Mouse (Mus musculus) liver, embryonic 14.5 days (tissue): ENCODE results near the gene Ak9. TPM values are rescaled to one million over a fixed set of nuclear protein-coding genes. Genes with fewer than 3 reads are reported as not detected.

Experiments used
- ATAC-seq: fragments of 200-750 bp; cut with Nextera tagmentation; 2 replicates; pipeline ENCODE4 v1.8.0; 2017; ENCODE audit warnings: moderate number of reproducible peaks, mild to moderate bottlenecking, moderate library complexity; ENCODE audit not compliant: insufficient read depth
- DNase-seq, 3 experiments: peaks; one replicate each; pipeline ENCODE4 v3.0.0-alpha.2; 2012 to 2013; ENCODE audit warnings: low read depth in 3 of 3, low spot score in 3 of 3
- H3K27ac ChIP-seq: fragments of 300-500 bp; sonication (generic); 2 replicates; pipeline ENCODE4 v1.5.1; 2014; ENCODE audit warnings: moderate library complexity, mild to moderate bottlenecking, control low read depth, inconsistent platforms
- H3K27me3 ChIP-seq: fragments of 300-500 bp; sonication (generic); 2 replicates; pipeline ENCODE4 v1.6.1; 2014; ENCODE audit warnings: mild to moderate bottlenecking, low read length, moderate library complexity; ENCODE audit not compliant: control insufficient read depth, insufficient read depth
- H3K36me3 ChIP-seq: fragments of 300-500 bp; sonication (generic); replicated peaks from 2 replicates; pipeline ENCODE4 v1.6.1; 2014; ENCODE audit warnings: low read depth; ENCODE audit not compliant: control insufficient read depth, insufficient read depth
- H3K4me1 ChIP-seq, 2 experiments: fragments of 200-500 bp in 1 of 2; fragments of 300-500 bp in 1 of 2; sonication (generic) in 1 of 2; replicated peaks; 2 replicates each; pipeline ENCODE4 v1.6.1; 2012 to 2014; ENCODE audit warnings: antibody characterized with exemption in 1 of 2, inconsistent platforms in 1 of 2, low read length in 1 of 2; ENCODE audit not compliant: control insufficient read depth in 2 of 2, insufficient read depth in 2 of 2
- H3K4me2 ChIP-seq: fragments of 300-500 bp; sonication (generic); 2 replicates; pipeline ENCODE4 v1.6.1; 2014; ENCODE audit warnings: low read depth, mild to moderate bottlenecking, control low read depth, moderate library complexity
- H3K4me3 ChIP-seq, 2 experiments: fragments of 200-500 bp in 1 of 2; fragments of 300-500 bp in 1 of 2; sonication (generic) in 1 of 2; 2 replicates each; pipeline ENCODE4 v1.5.1; 2012 to 2014; ENCODE audit warnings: low read depth in 2 of 2, low read length in 2 of 2, mild to moderate bottlenecking in 2 of 2, control low read depth in 1 of 2, inconsistent platforms in 1 of 2, moderate library complexity in 1 of 2; ENCODE audit not compliant: insufficient read depth in 1 of 2
- H3K9ac ChIP-seq: fragments of 300-500 bp; sonication (generic); replicated peaks from 2 replicates; pipeline ENCODE4 v1.6.1; 2014; ENCODE audit warnings: mild to moderate bottlenecking, control low read depth, moderate library complexity
- H3K9me3 ChIP-seq: fragments of 300-500 bp; sonication (generic); 2 replicates; pipeline ENCODE4 v1.6.1; 2016; ENCODE audit warnings: low read length, mixed read lengths; ENCODE audit not compliant: control insufficient read depth
- CTCF ChIP-seq: IDR thresholded peaks from 2 replicates; pipeline ENCODE4 v1.5.1; 2016; ENCODE audit warnings: antibody characterized with exemption, low read depth, control low read depth
- EP300 ChIP-seq: IDR thresholded peaks from 2 replicates; pipeline ENCODE4 v1.6.1; 2016; ENCODE audit warnings: antibody characterized with exemption, low read depth
- WGBS: fragments of 180-500 bp; shearing (Covaris S2); extraction: QIAGEN DNeasy Blood & Tissue Kit; methylation state at CpG from one replicate; pipeline ENCODE4 v1.1.7; 2014; ENCODE audit not compliant: insufficient replicate concordance; 5-methylcytosine and 5-hydroxymethylcytosine counted together
- polyA plus RNA-seq, 2 experiments: library from polyadenylated mRNA; depleted of rRNA in 1 of 2; stranded (reverse) in 1 of 2; unstranded in 1 of 2; fragments of >200 nt; fragmentation: Nextera tagmentation in 1 of 2; extraction: Ambion mirVana in 1 of 2; gene quantifications; 2 replicates each; pipeline versions ENCODE4 v1.2.1 to v1.2.3; 2012 to 2014

Gene Ak9
- polyA plus RNA-seq, 2 experiments, result not detected

DNA sequence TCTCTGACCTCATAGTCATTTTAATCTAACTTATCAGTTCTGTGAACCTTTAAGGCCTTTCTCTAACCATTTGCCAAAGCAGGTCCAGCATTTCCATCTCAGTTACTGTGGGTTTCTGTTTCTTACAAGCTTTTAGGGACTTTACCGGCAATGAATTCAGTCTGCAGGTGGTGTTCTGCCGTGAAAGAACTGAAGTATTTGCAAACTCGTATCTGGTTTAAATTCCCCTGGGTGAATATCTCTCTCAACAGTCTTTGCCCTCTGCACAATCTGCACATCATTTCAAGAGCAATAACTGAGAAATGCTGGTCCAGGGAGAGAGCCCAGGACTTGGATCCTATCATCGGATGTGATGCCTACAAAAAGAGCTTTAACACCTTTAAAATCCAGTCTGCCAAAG is 4.4 kb downstream of the Ak9 start:
- Histone ChIP-seq H3K9ac (no peak overlapping the region), H3K4me2 (no peak overlapping the region), H3K27ac (no peak overlapping the region), H3K4me1 (peaks cover 0 to 3% of the 10 kb centered on the region in 2 experiments; a peak in 1 of 4 replicates), H3K27me3 (no peaks in the 10 kb centered on the region), H3K36me3 (no peaks in the 10 kb centered on the region), H3K4me3 (no peak overlapping the region), H3K9me3 (no peaks in the 10 kb centered on the region)
- ATAC-seq, result no peak
- no peak for DNase-seq
- no peak for TF ChIP-seq CTCF
- no peak for TF ChIP-seq EP300
- WGBS, result 71% methylated on average over 4 of the region's 4 CpGs

DNA sequence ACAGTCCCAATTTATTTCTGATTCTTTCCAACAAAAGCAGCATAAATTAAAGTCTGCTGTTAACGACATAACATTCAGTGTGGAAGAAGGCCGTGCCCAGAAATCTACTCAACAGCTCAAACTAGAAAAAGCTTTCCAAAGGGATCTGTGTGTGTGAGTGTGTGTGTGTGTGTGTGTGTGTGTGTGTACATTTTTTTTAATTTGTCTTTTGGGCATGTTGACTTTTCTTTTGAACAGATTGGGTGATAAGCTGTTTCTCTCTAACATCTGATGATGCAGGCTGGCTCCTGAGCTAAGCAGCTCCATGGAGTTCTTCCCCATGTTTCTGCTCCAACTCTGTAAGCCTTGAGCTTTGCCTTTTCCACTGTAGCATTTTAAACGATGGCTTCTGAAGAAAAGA is 12.1 kb downstream of the Ak9 start:
- TF ChIP-seq CTCF (no peak), EP300 (no peak)
- Histone ChIP-seq H3K27ac (no peak overlapping the region), H3K9ac (no peak overlapping the region), H3K4me2 (no peak overlapping the region), H3K36me3 (no peaks in the 10 kb centered on the region), H3K9me3 (no peaks in the 10 kb centered on the region), H3K4me1 (no peaks in the 10 kb centered on the region), H3K4me3 (no peak overlapping the region), H3K27me3 (no peaks in the 10 kb centered on the region)
- ATAC-seq, result no peak
- no peak for DNase-seq
- WGBS, result 55% methylated on average over 3 of the region's 3 CpGs

DNA sequence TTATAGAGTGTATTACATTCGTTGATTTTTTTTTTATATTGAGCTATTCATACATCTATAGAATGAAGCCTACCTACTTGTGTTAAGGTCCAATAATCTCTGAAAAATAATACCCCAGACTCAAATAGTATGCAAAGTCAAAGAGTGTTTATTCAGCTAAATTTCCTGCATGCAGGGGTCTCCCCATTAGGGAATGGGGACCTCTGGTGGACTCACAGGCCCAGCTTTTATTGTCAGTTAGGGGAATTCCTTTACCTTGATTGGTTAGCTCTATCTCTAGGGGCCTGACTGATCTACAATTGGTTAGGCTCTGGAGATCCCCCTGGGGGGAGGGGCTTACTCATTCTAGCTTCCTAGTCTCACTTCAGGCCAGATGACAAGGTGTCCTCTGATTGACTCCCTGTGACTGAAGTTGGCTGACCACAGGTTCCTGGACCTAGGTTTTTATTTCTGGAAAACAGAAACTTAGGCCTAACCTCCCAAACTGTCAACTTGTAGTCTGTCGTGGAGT is 28.8 kb downstream of the Ak9 start:
- ATAC-seq (no peak), DNase-seq (no peak)
- Histone ChIP-seq H3K9ac (no peak overlapping the region), H3K4me2 (no peak overlapping the region), H3K27me3 (no peaks in the 10 kb centered on the region), H3K36me3 (no peaks in the 10 kb centered on the region), H3K27ac (no peak overlapping the region), H3K4me1 (no peaks in the 10 kb centered on the region), H3K9me3 (no peaks in the 10 kb centered on the region), H3K4me3 (no peak overlapping the region)
- WGBS, result 48% methylated on average over 2 of the region's 2 CpGs
- no peak for TF ChIP-seq CTCF
- no peak for TF ChIP-seq EP300

DNA sequence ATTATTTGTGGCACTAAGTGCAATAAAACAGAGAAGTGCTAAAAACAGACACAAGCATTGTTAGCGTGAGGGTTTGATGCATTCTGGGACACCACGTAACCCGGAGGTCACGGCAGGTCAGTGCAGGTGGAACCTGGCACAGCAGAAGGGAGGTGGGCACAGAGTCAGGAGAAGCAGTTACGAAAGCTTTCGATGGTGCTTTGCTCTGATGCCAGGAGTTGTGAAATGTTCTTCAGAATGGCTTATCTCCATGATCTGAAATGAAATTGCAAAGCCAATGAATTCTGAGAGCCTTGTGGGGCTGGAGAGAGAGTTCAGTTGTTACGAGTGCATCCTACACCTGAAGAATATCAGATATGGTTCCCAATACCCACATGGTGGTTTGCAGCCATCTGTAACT is 37.6 kb downstream of the Ak9 start:
- ATAC-seq, result no peak
- no peak for TF ChIP-seq CTCF
- TF ChIP-seq EP300, result no peak
- 67% methylated on average over 7 of the region's 7 CpGs for WGBS

DNA sequence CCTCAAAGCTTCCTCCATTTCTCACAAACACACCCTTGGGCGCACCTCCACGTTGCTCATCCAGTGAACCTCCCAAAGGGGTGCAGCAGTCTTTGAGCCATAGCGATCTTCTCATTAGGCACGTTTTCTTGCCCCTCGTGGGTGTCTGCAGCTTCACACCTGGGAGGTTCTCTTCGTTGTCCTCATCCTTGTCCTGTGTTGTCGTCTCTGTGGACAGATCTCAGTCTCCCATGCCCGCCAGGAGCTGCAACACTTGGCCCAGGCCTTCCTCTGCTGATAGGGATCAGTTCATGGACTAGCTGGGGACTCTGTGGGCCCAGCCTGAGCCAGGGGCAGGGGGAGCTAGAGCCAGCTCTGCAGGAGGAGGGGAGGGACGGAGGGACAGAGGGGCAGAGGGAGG is 61.3 kb downstream of the Ak9 start:
- H3K27me3 ChIP-seq, result no peaks in the 10 kb centered on the region
- WGBS, result 56% methylated on average over 9 of the region's 9 CpGs
- ATAC-seq (no peak), DNase-seq (no peak)
- H3K27ac ChIP-seq, result no peak overlapping the region
- H3K4me2 ChIP-seq, result no peak overlapping the region
- no peak overlapping the region for H3K4me3 ChIP-seq
- no peaks in the 10 kb centered on the region for H3K9me3 ChIP-seq
- H3K4me1 ChIP-seq, result no peaks in the 10 kb centered on the region
- H3K9ac ChIP-seq, result no peak overlapping the region
- no peaks in the 10 kb centered on the region for H3K36me3 ChIP-seq
- no peak for TF ChIP-seq CTCF
- TF ChIP-seq EP300, result no peak

More for the DNA sequence above, 37.6 kb downstream of the Ak9 start:
- no peak overlapping the region for H3K4me2 ChIP-seq
- no peaks in the 10 kb centered on the region for H3K36me3 ChIP-seq
- H3K9me3 ChIP-seq, result no peaks in the 10 kb centered on the region
- no peaks in the 10 kb centered on the region for H3K4me1 ChIP-seq
- H3K27me3 ChIP-seq, result no peaks in the 10 kb centered on the region
- no peak overlapping the region for H3K27ac ChIP-seq
- no peak overlapping the region for H3K4me3 ChIP-seq
- H3K9ac ChIP-seq, result no peak overlapping the region
- DNase-seq, result no peak
